Mouse (Mus musculus): Measurements from ENCODE around the gene Slc13a5. TPM values are rescaled to one million over a fixed set of nuclear protein-coding genes. Genes with fewer than 3 reads are reported as not detected.

Gene Slc13a5
- polyA plus RNA-seq, 1 experiment: not detected

DNA sequence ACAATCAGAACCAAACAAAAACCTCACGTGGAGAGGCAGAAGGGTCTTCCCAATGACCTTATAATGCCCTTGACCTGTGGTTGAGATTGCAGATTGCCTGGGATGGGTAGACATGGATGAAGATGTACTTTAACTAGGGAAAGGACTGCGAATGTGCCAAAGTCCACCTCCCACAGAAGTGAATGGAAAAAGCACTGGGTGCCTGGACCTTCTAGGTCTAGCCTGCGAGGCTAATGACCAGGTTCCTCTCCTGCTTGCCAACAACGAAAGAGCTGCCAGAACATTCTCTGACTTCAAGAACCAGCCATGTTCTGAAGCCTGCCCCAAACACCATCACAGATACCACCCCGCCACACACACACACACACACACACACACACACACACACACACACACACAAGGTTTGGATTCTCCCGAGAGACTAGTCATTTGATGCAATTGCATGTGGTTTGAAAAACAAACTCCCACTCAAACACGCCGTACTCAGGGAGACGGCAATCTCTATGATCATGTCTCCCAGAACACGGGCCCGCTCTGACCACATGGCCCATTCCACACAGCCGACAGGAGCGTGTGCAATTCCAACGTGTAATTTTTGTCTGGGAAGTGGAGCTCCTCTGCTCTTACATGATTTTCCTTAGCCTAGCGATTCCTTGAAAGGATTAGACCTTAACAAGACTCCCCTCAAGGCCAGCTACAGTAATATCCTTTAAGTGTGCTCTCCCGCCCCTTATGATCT, 16.6 kb upstream of the Slc13a5 start:
- H3K4me1 ChIP-seq (ENCODE audit: control insufficient read depth, insufficient read depth, insufficient read length, low read length): no peaks in the 10 kb centered on the region

GRCm38 (mm10) chr11:72281852-72282400, 14.9 kb upstream of the Slc13a5 start:
- H3K27ac ChIP-seq (replicated peaks; ENCODE audit: low read depth, low read length): no peak overlapping the region
- H3K4me3 ChIP-seq (ENCODE audit: insufficient read depth, low read depth, low read length): no peak overlapping the region
- H3K4me1 ChIP-seq (ENCODE audit: control insufficient read depth, insufficient read depth, insufficient read length, low read length): no peaks in the 10 kb centered on the region

More for the DNA sequence above, 16.6 kb upstream of the Slc13a5 start:
- Histone ChIP-seq H3K27ac (replicated peaks; ENCODE audit: low read depth, low read length) (no peak overlapping the region), H3K4me3 (ENCODE audit: insufficient read depth, low read depth, low read length) (no peak overlapping the region)

DNA sequence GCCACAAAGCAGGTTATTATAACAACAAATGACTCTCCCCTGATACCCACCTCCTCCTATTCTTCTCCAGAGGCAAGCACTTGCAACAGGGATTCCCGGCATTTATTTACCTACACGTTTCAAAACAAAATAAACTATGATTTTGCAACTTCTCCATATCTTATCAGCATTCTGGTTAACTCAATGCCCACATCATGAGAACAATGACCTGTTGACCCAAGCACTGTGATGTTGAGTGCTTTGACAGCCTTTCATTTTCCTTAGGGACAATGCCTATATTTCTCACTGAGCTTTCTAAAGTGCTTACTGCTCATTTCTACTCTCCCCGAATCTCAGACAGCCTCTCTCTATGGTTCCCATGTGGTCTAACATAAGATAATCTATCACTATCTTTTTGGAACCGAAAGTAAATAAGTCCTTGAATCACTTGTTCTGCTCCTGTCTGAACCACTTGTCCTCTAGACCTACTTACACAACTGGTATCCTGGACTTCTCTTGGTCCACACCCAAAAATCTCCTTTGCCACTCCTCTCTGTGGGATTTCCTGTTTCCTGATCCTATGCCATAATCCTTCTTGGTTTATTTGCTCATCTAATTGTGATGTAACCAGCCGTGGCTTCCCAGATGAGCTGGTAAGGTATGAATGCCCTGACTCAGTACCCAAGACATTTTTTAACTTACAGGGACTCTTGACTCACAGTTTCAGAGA, 14.3 kb upstream of the Slc13a5 start:
- Histone ChIP-seq H3K4me1 (ENCODE audit: control insufficient read depth, insufficient read depth, insufficient read length, low read length) (no peaks in the 10 kb centered on the region), H3K4me3 (ENCODE audit: insufficient read depth, low read depth, low read length) (no peak overlapping the region), H3K27ac (replicated peaks; ENCODE audit: low read depth, low read length) (no peak overlapping the region)

DNA sequence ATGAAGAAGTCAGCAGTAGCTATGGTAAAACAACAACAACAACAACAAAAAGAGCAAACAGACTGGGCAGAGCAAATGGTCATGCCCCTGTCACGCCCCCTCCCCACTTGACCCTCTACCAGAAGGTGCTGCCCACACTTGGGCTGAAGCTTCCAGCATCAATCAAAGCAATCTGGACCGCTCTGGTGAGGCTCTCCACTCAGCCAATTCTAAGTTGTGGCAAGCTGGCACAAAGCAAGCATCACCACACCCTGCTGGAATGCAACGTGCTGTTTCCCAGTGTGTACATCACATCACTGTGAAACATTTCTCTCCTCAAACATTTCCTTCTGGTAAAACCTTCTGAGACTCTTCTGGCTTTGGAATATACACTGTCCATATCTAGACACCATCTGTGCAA, 6.3 kb upstream of the Slc13a5 start:
- Histone ChIP-seq H3K4me3 (ENCODE audit: insufficient read depth, low read depth, low read length) (no peak overlapping the region), H3K4me1 (ENCODE audit: control insufficient read depth, insufficient read depth, insufficient read length, low read length) (no peaks in the 10 kb centered on the region), H3K27ac (replicated peaks; ENCODE audit: low read depth, low read length) (no peak overlapping the region)

DNA sequence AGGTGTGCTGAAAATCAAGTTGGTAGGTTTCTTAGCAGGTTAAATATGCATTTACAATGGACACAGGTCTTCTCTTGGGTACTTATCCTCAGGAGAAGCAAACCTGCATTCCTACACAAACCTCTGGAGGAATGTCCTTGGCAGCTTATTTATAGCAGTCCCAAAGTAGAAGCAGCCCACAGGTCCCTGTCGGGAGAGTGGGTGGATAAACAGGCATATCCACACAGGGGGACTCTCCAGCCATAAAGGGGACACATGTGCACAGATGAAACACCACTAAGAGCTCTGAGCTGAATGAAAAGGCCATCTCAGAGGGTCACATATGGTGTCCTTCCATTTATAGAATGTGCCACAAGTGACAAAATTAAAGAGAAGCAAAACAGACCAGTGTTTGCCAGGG, 4.7 kb upstream of the Slc13a5 start:
- Histone ChIP-seq H3K4me1 (ENCODE audit: control insufficient read depth, insufficient read depth, insufficient read length, low read length) (no peaks in the 10 kb centered on the region), H3K27ac (replicated peaks; ENCODE audit: low read depth, low read length) (no peak overlapping the region), H3K4me3 (ENCODE audit: insufficient read depth, low read depth, low read length) (no peak overlapping the region)

GRCm38 (mm10) chr11:72266207-72266959, 639 bp downstream of the Slc13a5 start:
- peak overlapping the region; percentile 59 for H3K4me3 ChIP-seq (ENCODE audit: insufficient read depth, low read depth, low read length)
- peaks cover 2% of the 10 kb centered on the region; the same call in 1 of the 2 replicates for H3K4me1 ChIP-seq (ENCODE audit: control insufficient read depth, insufficient read depth, insufficient read length, low read length)
- no peak overlapping the region for H3K27ac ChIP-seq (replicated peaks; ENCODE audit: low read depth, low read length)

GRCm38 (mm10) chr11:72265483-72265882, 1.5 kb downstream of the Slc13a5 start:
- Histone ChIP-seq H3K4me3 (ENCODE audit: insufficient read depth, low read depth, low read length) (no peak overlapping the region), H3K4me1 (ENCODE audit: control insufficient read depth, insufficient read depth, insufficient read length, low read length) (peaks cover 2% of the 10 kb centered on the region; the same call in 1 of the 2 replicates), H3K27ac (replicated peaks; ENCODE audit: low read depth, low read length) (no peak overlapping the region)

- Histone ChIP-seq H3K27ac (replicated peaks; ENCODE audit: low read depth, low read length) (no peak overlapping the region), H3K4me1 (ENCODE audit: control insufficient read depth, insufficient read depth, insufficient read length, low read length) (no peaks in the 10 kb centered on the region), H3K4me3 (ENCODE audit: insufficient read depth, low read depth, low read length) (no peak overlapping the region)
These were observed 10.6 kb downstream of the Slc13a5 start for GRCm38 (mm10) chr11:72256441-72256840.

DNA sequence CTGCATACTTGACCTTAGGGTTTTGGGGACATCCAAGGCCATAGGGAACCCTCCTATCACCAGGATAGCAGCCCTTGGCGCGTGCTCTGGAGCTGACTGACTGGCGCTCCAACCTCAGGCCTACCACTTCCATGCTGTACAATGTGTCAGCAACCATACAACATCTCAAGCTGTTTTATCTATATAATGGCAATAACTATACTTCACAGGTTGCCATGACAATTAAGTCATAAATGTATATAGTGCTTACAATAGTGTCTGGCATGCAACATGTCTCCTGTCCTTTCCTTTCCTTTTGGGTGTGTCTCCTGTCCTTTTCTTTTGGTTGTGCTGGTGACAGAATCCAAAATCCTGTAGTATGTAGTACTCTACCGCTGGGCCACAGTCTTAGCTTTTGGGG, 11.4 kb downstream of the Slc13a5 start:
- no peaks in the 10 kb centered on the region for H3K4me1 ChIP-seq (ENCODE audit: control insufficient read depth, insufficient read depth, insufficient read length, low read length)
- H3K4me3 ChIP-seq (ENCODE audit: insufficient read depth, low read depth, low read length): no peak overlapping the region
- H3K27ac ChIP-seq (replicated peaks; ENCODE audit: low read depth, low read length): no peak overlapping the region

- Histone ChIP-seq H3K4me3 (ENCODE audit: insufficient read depth, low read depth, low read length) (no peak overlapping the region), H3K4me1 (ENCODE audit: control insufficient read depth, insufficient read depth, insufficient read length, low read length) (no peaks in the 10 kb centered on the region), H3K27ac (replicated peaks; ENCODE audit: low read depth, low read length) (no peak overlapping the region)
These were observed 21.7 kb downstream of the Slc13a5 start for GRCm38 (mm10) chr11:72245196-72245753.

DNA sequence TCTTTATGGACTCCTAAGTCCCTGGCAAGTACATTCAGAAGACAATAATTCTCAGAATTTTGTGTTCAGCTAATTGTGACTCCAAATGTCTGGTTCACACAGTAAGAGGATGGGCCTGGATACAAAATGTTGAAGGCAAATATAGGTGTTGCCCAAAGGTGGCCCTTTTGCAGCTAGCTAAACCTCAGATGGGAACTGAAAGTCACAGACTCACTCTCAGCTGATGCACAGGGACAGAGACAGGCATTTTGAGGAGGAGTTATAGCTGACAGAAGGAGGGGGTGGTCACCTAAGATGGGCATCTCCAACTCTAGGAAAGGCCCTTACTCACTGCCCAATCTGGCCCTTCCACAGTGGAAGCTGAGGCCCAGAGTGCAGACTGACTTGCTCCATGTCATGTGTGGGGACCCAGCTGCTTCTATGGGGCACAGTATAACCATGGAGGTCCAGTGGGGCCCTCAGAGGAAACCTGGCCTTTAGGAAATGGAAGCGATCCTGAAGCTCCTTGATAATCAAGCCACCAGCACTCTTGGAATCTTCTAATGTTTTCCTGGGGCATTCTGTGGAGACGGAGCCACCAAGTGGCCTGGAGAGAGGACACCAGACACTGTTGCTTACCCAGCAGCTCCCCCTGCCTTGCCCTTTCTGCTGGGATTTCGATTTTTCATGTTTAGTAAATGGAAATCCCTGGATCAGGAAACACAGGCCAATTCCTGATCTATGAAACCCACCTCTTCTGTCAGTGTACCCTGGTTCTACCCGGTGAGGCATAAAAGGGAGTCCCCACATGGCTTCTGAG, 26.8 kb downstream of the Slc13a5 start:
- Histone ChIP-seq H3K4me3 (ENCODE audit: insufficient read depth, low read depth, low read length) (no peak overlapping the region), H3K27ac (replicated peaks; ENCODE audit: low read depth, low read length) (no peak overlapping the region), H3K4me1 (ENCODE audit: control insufficient read depth, insufficient read depth, insufficient read length, low read length) (no peaks in the 10 kb centered on the region)

DNA sequence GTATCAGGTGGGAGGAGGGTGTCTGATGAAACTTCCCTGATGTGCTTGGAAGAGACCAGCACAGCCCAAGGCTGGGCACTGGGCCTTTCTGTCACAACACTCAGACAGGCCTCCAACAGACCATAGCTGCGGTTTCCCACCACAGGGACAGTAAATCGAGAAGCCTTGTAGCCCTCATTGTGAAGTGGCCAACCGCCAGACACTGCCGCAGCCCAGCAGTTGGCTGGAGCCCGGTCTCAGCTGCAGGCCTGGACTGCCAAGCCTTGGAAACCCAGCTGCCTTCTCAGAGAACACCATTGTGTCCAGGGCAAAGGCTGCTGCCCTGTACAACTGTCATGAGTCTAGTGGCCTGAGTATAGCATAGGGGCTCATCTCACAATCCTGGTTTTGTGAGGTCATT, 33.0 kb downstream of the Slc13a5 start:
- H3K27ac ChIP-seq (replicated peaks; ENCODE audit: low read depth, low read length): no peak overlapping the region
- no peaks in the 10 kb centered on the region for H3K4me1 ChIP-seq (ENCODE audit: control insufficient read depth, insufficient read depth, insufficient read length, low read length)
- no peak overlapping the region for H3K4me3 ChIP-seq (ENCODE audit: insufficient read depth, low read depth, low read length)

- no peaks in the 10 kb centered on the region for H3K4me1 ChIP-seq (ENCODE audit: control insufficient read depth, insufficient read depth, insufficient read length, low read length)
- no peak overlapping the region for H3K4me3 ChIP-seq (ENCODE audit: insufficient read depth, low read depth, low read length)
- no peak overlapping the region for H3K27ac ChIP-seq (replicated peaks; ENCODE audit: low read depth, low read length)
These were observed 34.0 kb downstream of the Slc13a5 start for GRCm38 (mm10) chr11:72232991-72233390.

- Histone ChIP-seq H3K4me1 (ENCODE audit: control insufficient read depth, insufficient read depth, insufficient read length, low read length) (no peaks in the 10 kb centered on the region), H3K4me3 (ENCODE audit: insufficient read depth, low read depth, low read length) (no peak overlapping the region), H3K27ac (replicated peaks; ENCODE audit: low read depth, low read length) (no peak overlapping the region)
These were observed 35.0 kb downstream of the Slc13a5 start for GRCm38 (mm10) chr11:72232068-72232467.
